Mouse (Mus musculus) brown adipose tissue, adult 24 weeks (tissue): ENCODE measurements at regions not wholly inside any gene's neighbourhood (a gene's known extent, or its start where the extent isn't known, plus 50 kb on each side); places are given as distances from the start of the nearest gene placed in this dataset.
A peak's percentile ranks its signal among the peaks of the same experiment; 100 is the strongest.

Experiments
- H3K27ac ChIP-seq: fragments of 200-500 bp; replicated peaks from 2 replicates; pipeline ENCODE4 v1.5.1; 2012; ENCODE audit warnings: low read depth, mild to moderate bottlenecking, low read length
- H3K4me1 ChIP-seq: fragments of 200-500 bp; 2 replicates; pipeline ENCODE4 v1.6.1; 2012; ENCODE audit warnings: low read length, mixed read lengths; ENCODE audit not compliant: control insufficient read depth, insufficient read depth, insufficient read length
- H3K4me3 ChIP-seq: fragments of 200-500 bp; 2 replicates; pipeline ENCODE4 v1.5.1; 2012; ENCODE audit warnings: low read depth, mild to moderate bottlenecking, low read length, moderate library complexity; ENCODE audit not compliant: insufficient read depth

- Histone ChIP-seq H3K4me1 (peaks cover 3% of the 10 kb centered on the region; the same call in 1 of the 2 replicates), H3K27ac (no peak overlapping the region), H3K4me3 (no peak overlapping the region)
These were observed 127.7 kb downstream of the Chst1 start for GRCm38 (mm10) chr2:92727241-92727640.

- Histone ChIP-seq H3K27ac (no peak overlapping the region), H3K4me1 (peaks cover 3% of the 10 kb centered on the region; the same call in 1 of the 2 replicates), H3K4me3 (no peak overlapping the region)
These were observed 128.9 kb downstream of the Chst1 start for GRCm38 (mm10) chr2:92728388-92728787.

GRCm38 (mm10) chr2:92730371-92730770 lies 130.9 kb downstream of the Chst1 start:
- Histone ChIP-seq H3K27ac (no peak overlapping the region), H3K4me3 (no peak overlapping the region), H3K4me1 (peaks cover 3% of the 10 kb centered on the region; the same call in 1 of the 2 replicates)

GRCm38 (mm10) chr2:92733403-92733802 lies 133.9 kb downstream of the Chst1 start:
- no peak overlapping the region for H3K27ac ChIP-seq
- no peaks in the 10 kb centered on the region for H3K4me1 ChIP-seq
- no peak overlapping the region for H3K4me3 ChIP-seq

- Histone ChIP-seq H3K27ac (no peak overlapping the region), H3K4me1 (peaks cover 12% of the 10 kb centered on the region), H3K4me3 (no peak overlapping the region)
These were observed 136.3 kb downstream of the Chst1 start for GRCm38 (mm10) chr2:92735784-92736183.

- peaks cover 12% of the 10 kb centered on the region for H3K4me1 ChIP-seq
These were observed 137.8 kb downstream of the Chst1 start for GRCm38 (mm10) chr2:92737301-92737700.

GRCm38 (mm10) chr2:92739576-92739975 lies 140.1 kb downstream of the Chst1 start:
- H3K4me1 ChIP-seq: peaks cover 17% of the 10 kb centered on the region
- H3K4me3 ChIP-seq: no peak overlapping the region
- no peak overlapping the region for H3K27ac ChIP-seq

More at GRCm38 (mm10) chr2:92737301-92737700, 137.8 kb downstream of the Chst1 start:
- Histone ChIP-seq H3K4me3 (no peak overlapping the region), H3K27ac (no peak overlapping the region)

- Histone ChIP-seq H3K4me3 (no peak overlapping the region), H3K4me1 (peaks cover 17% of the 10 kb centered on the region), H3K27ac (no peak overlapping the region)
These were observed 141.3 kb downstream of the Chst1 start for GRCm38 (mm10) chr2:92740776-92741295.

GRCm38 (mm10) chr2:92742025-92742424 lies 142.5 kb downstream of the Chst1 start:
- H3K4me1 ChIP-seq: peaks cover 17% of the 10 kb centered on the region
- H3K4me3 ChIP-seq: peak overlapping the region; percentile 31
- no peak overlapping the region for H3K27ac ChIP-seq

- H3K27ac ChIP-seq: peak overlapping the region; percentile 61
- peaks cover 17% of the 10 kb centered on the region for H3K4me1 ChIP-seq
- H3K4me3 ChIP-seq: peak overlapping the region; percentile 31
These were observed 143.2 kb downstream of the Chst1 start for GRCm38 (mm10) chr2:92742671-92743070.

- Histone ChIP-seq H3K4me3 (peak overlapping the region; percentile 31; the same call in 1 of the 2 replicates), H3K4me1 (peaks cover 17% of the 10 kb centered on the region), H3K27ac (no peak overlapping the region)
These were observed 143.6 kb downstream of the Chst1 start for GRCm38 (mm10) chr2:92743152-92743551.

- H3K4me1 ChIP-seq: peaks cover 17% of the 10 kb centered on the region
- no peak overlapping the region for H3K4me3 ChIP-seq
- no peak overlapping the region for H3K27ac ChIP-seq
These were observed 144.4 kb downstream of the Chst1 start for GRCm38 (mm10) chr2:92743911-92744310.

GRCm38 (mm10) chr2:92747406-92747805 lies 147.9 kb downstream of the Chst1 start:
- H3K4me3 ChIP-seq: no peak overlapping the region
- H3K27ac ChIP-seq: no peak overlapping the region
- H3K4me1 ChIP-seq: peaks cover 20% of the 10 kb centered on the region; the same call in 1 of the 2 replicates

- Histone ChIP-seq H3K27ac (no peak overlapping the region), H3K4me1 (peaks cover 15% of the 10 kb centered on the region), H3K4me3 (no peak overlapping the region)
These were observed 150.6 kb downstream of the Chst1 start for GRCm38 (mm10) chr2:92750116-92750515.

- no peak overlapping the region for H3K4me3 ChIP-seq
- H3K4me1 ChIP-seq: peaks cover 15% of the 10 kb centered on the region
- H3K27ac ChIP-seq: no peak overlapping the region
These were observed 151.2 kb downstream of the Chst1 start for GRCm38 (mm10) chr2:92750672-92751071.

GRCm38 (mm10) chr2:92751256-92751655 lies 151.7 kb downstream of the Chst1 start:
- H3K4me1 ChIP-seq: peaks cover 15% of the 10 kb centered on the region
- H3K4me3 ChIP-seq: no peak overlapping the region
- H3K27ac ChIP-seq: no peak overlapping the region
